Mouse (Mus musculus) midbrain, embryonic 10.5 days (tissue): ENCODE measurements around the gene Pir. TPM values are rescaled to one million over a fixed set of nuclear protein-coding genes. Genes with fewer than 3 reads are reported as not detected.

Source experiments
- DNase-seq: peaks from one replicate; pipeline ENCODE4 v3.0.0-alpha.2; 2017; ENCODE audit warnings: low spot score
- H3K27ac ChIP-seq: fragments of 300-500 bp; sonication (generic); replicated peaks from 2 replicates; pipeline ENCODE4 v1.5.1; 2016; ENCODE audit warnings: mild to moderate bottlenecking
- H3K27me3 ChIP-seq: fragments of 300-500 bp; sonication (generic); 2 replicates; pipeline ENCODE4 v1.6.1; 2016; ENCODE audit warnings: low read depth, mild to moderate bottlenecking; ENCODE audit not compliant: poor library complexity, severe bottlenecking
- H3K36me3 ChIP-seq: fragments of 300-500 bp; sonication (generic); 2 replicates; pipeline ENCODE4 v1.6.1; 2016; ENCODE audit warnings: mild to moderate bottlenecking, moderate library complexity
- H3K4me1 ChIP-seq: fragments of 300-500 bp; sonication (generic); 2 replicates; pipeline ENCODE4 v1.6.1; 2016
- H3K4me3 ChIP-seq: fragments of 300-500 bp; sonication (generic); 2 replicates; pipeline ENCODE4 v1.5.1; 2016; ENCODE audit warnings: mild to moderate bottlenecking, moderate library complexity
- H3K9me3 ChIP-seq: fragments of 300-500 bp; sonication (generic); replicated peaks from 2 replicates; pipeline ENCODE4 v1.6.1; 2016; ENCODE audit warnings: mild to moderate bottlenecking
- WGBS: fragments of 180-500 bp; shearing (Covaris S2); methylation state at CpG from one replicate; pipeline ENCODE4 v1.1.7; 2016; 5-methylcytosine and 5-hydroxymethylcytosine counted together
- polyA plus RNA-seq: library from polyadenylated mRNA; unstranded; fragments of >200 nt; fragmentation: Nextera tagmentation; extraction: Ambion mirVana; gene quantifications from 2 replicates; pipeline ENCODE4 v1.2.1, GENCODE M21; 2016

Pir gene
- polyA plus RNA-seq, 1 experiment from 2014 or later: 9.4 TPM

DNA sequence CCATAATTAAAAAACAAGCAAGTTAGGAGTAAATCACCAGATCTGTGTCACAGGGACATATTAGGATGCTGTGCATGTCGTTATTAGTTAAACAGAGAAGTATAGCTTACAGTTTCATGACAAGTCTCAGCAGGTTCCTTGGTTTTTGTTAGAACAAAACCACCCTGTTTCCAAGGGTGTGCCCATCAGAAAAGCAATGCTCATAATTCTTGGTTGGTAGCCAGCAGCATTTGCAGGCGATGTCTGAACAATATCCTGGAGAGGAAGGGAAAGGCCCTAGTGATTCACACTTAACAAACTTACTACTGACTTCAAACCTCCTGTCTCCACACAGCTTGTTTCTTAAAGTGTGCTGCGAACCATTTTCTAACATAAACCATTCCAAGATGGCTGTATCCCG is 14.6 kb downstream of the Pir start:
- Histone ChIP-seq H3K27ac (no peak overlapping the region), H3K4me3 (no peak overlapping the region), H3K27me3 (peaks cover 73% of the 10 kb centered on the region), H3K36me3 (no peaks in the 10 kb centered on the region), H3K9me3 (no peaks in the 10 kb centered on the region), H3K4me1 (no peaks in the 10 kb centered on the region)
- DNase-seq: no peak
- 85% methylated on average over 4 of the region's 4 CpGs for WGBS

DNA sequence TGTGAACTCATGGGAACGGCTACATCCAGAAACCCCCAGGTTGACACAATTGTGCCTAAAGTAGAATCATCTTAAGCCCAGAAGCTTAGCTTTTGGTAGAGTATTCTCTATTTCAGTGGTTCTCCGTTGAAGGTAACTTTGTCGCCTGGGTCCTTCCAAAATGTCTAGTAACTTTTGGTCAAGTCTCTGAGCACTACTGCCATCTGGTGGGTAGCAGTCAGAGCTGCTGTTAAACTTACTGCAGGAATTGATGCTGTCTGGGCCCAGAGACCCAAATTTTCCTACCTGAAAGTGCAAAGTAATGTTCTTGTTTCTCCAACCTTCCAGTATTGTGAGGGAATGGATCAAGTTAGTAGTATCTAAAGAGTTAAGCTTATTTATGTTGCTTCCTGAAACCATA is 17.9 kb downstream of the Pir start:
- peaks cover 78% of the 10 kb centered on the region for H3K27me3 ChIP-seq
- 60% methylated on average over 3 of the region's 3 CpGs for WGBS
- DNase-seq: no peak
- H3K4me3 ChIP-seq: no peak overlapping the region
- H3K4me1 ChIP-seq: no peaks in the 10 kb centered on the region
- no peaks in the 10 kb centered on the region for H3K36me3 ChIP-seq
- H3K9me3 ChIP-seq: no peaks in the 10 kb centered on the region
- H3K27ac ChIP-seq: no peak overlapping the region

DNA sequence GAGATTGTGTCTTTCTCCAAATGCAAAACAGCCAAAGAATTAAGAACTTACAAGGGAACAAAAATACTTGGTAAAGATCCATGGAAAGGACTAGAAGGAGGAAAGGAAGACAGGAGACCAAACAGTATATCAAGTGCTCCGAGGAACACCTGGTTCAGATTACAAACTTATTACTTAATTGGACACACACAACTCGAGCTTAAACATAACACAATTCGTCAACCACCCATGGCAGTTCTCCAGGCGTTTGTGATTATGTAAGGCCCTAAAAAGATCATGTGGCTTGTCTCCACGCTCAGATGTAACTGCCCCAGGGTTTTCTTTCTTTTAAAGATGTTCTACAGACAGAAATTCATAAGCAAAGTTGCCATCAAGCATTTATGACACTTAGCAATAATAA is 22.0 kb downstream of the Pir start:
- Histone ChIP-seq H3K4me3 (no peak overlapping the region), H3K27ac (no peak overlapping the region), H3K36me3 (no peaks in the 10 kb centered on the region), H3K9me3 (no peaks in the 10 kb centered on the region), H3K4me1 (no peaks in the 10 kb centered on the region), H3K27me3 (peaks cover 85% of the 10 kb centered on the region)
- no peak for DNase-seq
- WGBS: 76% methylated on average over 5 of the region's 5 CpGs

DNA sequence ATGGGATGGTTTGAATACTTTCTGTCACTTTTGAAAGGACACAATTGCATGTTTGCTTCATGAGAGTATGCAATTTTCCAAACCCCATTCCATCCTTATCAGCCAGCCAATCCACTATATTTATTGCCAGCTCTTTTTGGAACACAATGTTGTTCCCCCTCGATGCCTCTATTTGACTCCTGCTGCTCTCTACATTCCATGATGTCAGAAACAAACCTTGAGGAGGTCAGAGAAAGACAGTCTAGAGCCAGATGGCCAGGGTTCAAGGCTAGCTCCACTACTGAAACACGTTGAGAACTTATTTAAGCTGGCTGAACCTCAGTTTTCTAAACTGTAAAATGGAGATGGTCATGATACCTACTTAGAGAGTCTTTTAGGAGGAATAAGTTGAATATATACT is 37.1 kb downstream of the Pir start:
- no peak overlapping the region for H3K4me3 ChIP-seq
- no peak overlapping the region for H3K27ac ChIP-seq
- peaks cover 61% of the 10 kb centered on the region for H3K27me3 ChIP-seq
- no peaks in the 10 kb centered on the region for H3K4me1 ChIP-seq
- WGBS: 64% methylated on average over 2 of the region's 2 CpGs
- H3K36me3 ChIP-seq: no peaks in the 10 kb centered on the region
- no peak for DNase-seq
- H3K9me3 ChIP-seq: no peaks in the 10 kb centered on the region

DNA sequence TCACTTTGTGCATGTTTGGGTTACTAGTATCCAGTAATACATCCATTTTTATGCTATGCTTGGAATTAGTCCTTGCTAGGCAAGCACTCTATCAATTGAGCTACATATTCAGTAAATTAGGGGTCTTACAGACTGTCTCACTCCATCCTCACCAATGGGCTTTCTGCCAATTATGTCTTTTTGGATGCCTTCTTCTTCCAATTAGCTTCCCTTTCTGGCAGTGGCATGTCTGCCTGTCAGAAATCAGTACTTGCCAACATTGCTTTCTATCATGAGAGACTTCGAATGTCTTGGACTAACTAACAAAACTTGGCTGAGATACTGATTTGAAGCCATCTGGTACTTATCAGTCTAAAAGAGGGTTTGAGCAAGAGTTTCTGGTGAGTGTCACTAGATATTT is 44.7 kb downstream of the Pir start:
- no peaks in the 10 kb centered on the region for H3K4me1 ChIP-seq
- WGBS: 85% methylated on average over 1 of the region's 1 CpGs
- H3K27ac ChIP-seq: no peak overlapping the region
- H3K9me3 ChIP-seq: no peaks in the 10 kb centered on the region
- no peaks in the 10 kb centered on the region for H3K36me3 ChIP-seq
- H3K4me3 ChIP-seq: no peak overlapping the region
- no peak for DNase-seq
- peaks cover 65% of the 10 kb centered on the region for H3K27me3 ChIP-seq

DNA sequence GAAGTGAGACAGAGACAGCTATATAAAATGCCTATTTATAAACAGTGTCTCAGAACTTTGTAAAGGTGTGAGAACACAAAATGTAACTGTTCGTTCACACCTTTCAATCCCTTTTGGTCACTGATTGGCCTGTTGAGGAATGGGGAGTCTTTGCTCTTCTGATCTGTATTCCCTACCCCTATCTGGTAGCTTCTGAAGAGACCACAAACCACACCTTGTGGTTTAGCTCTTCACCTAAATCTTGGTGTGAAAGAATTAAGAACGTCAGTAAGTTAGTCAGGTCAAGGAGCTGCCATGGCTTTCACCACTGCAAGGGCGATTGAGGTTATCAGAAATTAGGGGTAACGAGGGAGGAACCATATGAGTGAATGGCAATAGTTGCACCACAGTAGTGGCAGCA is 49.4 kb downstream of the Pir start:
- WGBS: 87% methylated on average over 4 of the region's 4 CpGs
- H3K36me3 ChIP-seq: no peaks in the 10 kb centered on the region
- no peak overlapping the region for H3K4me3 ChIP-seq
- peaks cover 75% of the 10 kb centered on the region for H3K27me3 ChIP-seq
- H3K9me3 ChIP-seq: no peaks in the 10 kb centered on the region
- no peak for DNase-seq
- no peaks in the 10 kb centered on the region for H3K4me1 ChIP-seq
- H3K27ac ChIP-seq: no peak overlapping the region

DNA sequence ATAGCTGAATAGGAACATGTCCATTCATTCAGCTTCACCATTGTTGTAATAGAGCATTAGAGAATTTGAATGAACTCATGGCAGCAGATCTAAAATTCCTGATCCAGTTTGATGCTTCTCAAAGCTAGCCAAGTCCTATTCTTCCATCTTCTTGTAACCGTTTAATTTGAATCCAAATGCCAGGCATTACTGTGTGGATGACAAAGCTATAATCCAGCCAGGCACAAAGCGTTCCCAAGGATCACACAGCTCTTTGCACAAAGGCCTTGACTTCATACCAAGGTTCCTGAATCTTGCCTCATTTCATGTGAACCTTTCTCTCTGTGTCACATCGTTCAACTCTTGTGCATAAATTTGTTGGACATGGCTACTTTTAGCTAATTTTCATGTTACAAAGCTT is 50.9 kb downstream of the Pir start:
- WGBS: 75% methylated on average over 3 of the region's 3 CpGs
- no peak for DNase-seq
- no peaks in the 10 kb centered on the region for H3K4me1 ChIP-seq
- H3K9me3 ChIP-seq: no peaks in the 10 kb centered on the region; the same call in 1 of the 2 replicates
- no peak overlapping the region for H3K4me3 ChIP-seq
- H3K27me3 ChIP-seq: peaks cover 74% of the 10 kb centered on the region
- H3K27ac ChIP-seq: no peak overlapping the region
- H3K36me3 ChIP-seq: no peaks in the 10 kb centered on the region

DNA sequence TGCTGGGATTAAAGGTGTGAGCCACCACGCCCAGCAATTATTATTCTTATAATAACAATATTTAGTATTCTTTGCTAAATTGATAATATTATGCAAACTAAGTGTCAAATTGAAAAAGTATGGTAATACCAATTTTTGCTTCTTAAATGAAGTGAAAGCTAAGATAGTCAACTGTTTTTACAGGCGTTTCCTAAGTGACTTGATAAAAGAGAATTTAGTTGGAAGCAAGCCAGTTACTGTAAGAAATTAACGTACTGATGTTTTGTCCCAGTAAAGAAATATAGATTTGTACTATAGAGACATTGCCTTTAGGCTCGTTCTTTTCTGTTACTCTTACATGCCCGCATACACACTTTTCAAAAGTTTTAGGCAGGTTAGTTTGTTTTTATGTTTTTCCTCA is 53.3 kb downstream of the Pir start:
- Histone ChIP-seq H3K27ac (no peak overlapping the region), H3K27me3 (peaks cover 66% of the 10 kb centered on the region), H3K36me3 (no peaks in the 10 kb centered on the region), H3K4me3 (no peak overlapping the region), H3K4me1 (no peaks in the 10 kb centered on the region), H3K9me3 (no peaks in the 10 kb centered on the region; the same call in 1 of the 2 replicates)
- DNase-seq: no peak
- WGBS: 90% methylated on average over 5 of the region's 5 CpGs

DNA sequence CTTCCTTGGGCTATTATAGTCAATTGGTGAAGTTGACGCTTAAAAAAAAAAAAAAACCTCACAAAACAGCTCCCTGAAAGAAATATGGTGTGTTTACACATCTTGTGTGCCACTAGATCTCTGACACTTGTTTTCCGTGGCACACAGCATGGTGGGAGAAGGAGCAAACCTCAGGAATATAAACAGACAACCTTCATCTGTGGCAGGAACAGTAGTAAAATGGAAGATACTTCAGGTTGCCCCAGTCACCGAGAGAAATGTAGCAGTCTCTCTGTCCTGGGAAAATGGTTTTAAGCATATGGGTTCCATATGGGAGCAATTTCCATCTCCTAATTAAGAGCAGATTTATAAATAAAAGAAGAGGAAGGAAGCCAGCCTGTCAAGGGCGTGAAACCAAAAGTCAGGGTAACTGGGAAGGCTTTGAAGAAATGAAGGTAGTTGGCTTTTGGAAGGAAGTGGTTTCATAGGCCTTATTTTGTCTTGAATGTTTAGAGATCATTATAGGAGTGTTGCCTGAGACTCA is 54.3 kb downstream of the Pir start:
- peaks cover 64% of the 10 kb centered on the region for H3K27me3 ChIP-seq
- 77% methylated on average over 4 of the region's 4 CpGs for WGBS
- no peaks in the 10 kb centered on the region for H3K4me1 ChIP-seq
- H3K9me3 ChIP-seq: no peaks in the 10 kb centered on the region; the same call in 1 of the 2 replicates
- no peak overlapping the region for H3K27ac ChIP-seq
- no peak overlapping the region for H3K4me3 ChIP-seq
- no peak for DNase-seq
- no peaks in the 10 kb centered on the region for H3K36me3 ChIP-seq

DNA sequence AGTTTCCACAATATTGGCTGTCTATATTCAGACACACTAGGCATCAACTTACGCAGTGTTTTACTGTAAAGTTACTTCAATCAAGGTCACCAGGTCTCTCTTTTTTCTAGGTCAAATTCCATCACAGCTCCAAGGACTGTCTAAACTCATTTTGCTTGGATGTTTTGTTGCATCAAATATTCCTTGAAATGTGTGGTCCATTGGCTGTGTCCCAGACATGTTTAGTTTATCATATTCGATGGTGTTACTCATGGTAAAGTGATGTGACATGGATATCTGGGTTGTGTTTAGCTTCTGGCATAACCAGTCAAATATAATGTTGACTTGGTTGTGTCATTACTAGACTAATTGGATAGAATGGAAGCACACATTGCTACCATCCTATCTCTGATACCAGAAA is 61.2 kb downstream of the Pir start:
- Histone ChIP-seq H3K4me1 (no peaks in the 10 kb centered on the region), H3K4me3 (no peak overlapping the region), H3K36me3 (no peaks in the 10 kb centered on the region), H3K9me3 (no peaks in the 10 kb centered on the region), H3K27me3 (peaks cover 45% of the 10 kb centered on the region), H3K27ac (no peak overlapping the region)
- WGBS: 92% methylated on average over 2 of the region's 2 CpGs
- no peak for DNase-seq

DNA sequence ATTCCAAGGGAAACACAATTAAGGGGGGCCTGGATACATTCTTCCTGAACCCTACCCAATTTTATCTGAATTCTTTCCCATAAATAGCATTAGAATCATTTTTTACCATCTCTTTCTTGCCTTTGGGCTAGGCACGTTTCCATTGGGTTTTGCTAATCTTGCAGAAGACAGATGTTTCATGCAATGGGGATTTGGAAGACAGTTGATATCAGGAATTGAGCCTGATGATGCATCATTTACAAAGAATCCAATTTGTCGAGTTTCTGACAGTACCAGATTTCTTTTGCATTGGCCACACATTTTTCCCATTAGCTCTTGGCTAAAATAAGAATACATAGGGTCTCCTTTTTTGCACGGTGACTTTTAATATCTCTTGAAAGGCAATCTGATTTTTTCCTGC is 61.6 kb downstream of the Pir start:
- Histone ChIP-seq H3K4me1 (no peaks in the 10 kb centered on the region), H3K9me3 (no peaks in the 10 kb centered on the region), H3K27me3 (peaks cover 45% of the 10 kb centered on the region), H3K36me3 (no peaks in the 10 kb centered on the region), H3K4me3 (no peak overlapping the region), H3K27ac (no peak overlapping the region)
- no peak for DNase-seq
- 79% methylated on average over 3 of the region's 3 CpGs for WGBS

DNA sequence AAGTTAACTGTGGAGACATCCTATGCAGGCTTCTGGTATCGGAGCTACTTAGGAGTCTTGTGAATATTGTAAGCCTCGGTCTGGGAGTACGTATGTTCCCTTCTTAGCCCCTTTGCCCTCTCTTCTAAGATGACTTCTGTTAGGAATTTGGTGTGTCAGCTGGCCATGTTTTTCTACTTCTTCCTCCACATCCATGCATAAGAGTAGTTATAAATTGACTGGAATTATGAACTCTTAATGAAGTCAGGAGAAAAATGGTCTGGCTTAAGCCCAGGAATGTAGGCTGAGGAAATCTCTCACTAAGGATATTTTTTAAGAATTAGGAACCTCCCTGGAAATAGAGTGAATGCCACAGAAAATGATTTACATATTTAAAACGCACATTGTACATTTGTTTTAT is 69.4 kb downstream of the Pir start:
- no peak for DNase-seq
- H3K9me3 ChIP-seq: no peaks in the 10 kb centered on the region
- no peak overlapping the region for H3K27ac ChIP-seq
- H3K36me3 ChIP-seq: no peaks in the 10 kb centered on the region
- H3K27me3 ChIP-seq: peaks cover 27% of the 10 kb centered on the region
- WGBS: 89% methylated on average over 4 of the region's 4 CpGs
- H3K4me1 ChIP-seq: no peaks in the 10 kb centered on the region
- H3K4me3 ChIP-seq: no peak overlapping the region

DNA sequence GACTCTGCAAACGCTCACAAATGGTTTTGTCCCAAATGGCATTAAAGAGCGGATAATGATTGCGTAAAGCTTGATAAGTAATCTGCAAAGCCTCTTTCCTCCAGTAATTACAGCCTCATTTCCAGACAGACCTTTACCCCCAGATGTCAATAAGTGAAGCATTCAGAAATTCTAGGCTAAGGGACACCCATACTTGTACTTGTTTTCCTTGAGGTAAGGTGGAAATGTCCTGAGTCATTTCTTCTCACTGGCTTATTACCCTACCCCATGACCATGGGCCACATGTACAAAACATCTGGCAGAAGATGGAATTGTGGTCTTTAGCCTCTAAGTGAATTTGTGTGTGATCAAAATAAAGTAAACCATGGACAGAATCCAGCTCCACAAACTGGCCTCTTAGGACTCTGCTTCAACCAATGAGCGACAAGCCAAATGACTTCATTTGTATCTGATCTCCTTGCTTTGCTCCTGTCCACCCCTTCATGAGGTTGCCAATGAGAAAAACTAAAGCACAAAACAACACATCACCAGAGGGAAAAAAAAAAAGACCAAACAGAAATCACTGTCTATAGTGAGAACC is 76.3 kb downstream of the Pir start:
- no peak for DNase-seq
- WGBS: 93% methylated on average over 4 of the region's 4 CpGs
- Histone ChIP-seq H3K36me3 (no peaks in the 10 kb centered on the region), H3K4me1 (no peaks in the 10 kb centered on the region), H3K27ac (no peak overlapping the region), H3K9me3 (no peaks in the 10 kb centered on the region), H3K27me3 (peaks cover 45% of the 10 kb centered on the region), H3K4me3 (no peak overlapping the region)

DNA sequence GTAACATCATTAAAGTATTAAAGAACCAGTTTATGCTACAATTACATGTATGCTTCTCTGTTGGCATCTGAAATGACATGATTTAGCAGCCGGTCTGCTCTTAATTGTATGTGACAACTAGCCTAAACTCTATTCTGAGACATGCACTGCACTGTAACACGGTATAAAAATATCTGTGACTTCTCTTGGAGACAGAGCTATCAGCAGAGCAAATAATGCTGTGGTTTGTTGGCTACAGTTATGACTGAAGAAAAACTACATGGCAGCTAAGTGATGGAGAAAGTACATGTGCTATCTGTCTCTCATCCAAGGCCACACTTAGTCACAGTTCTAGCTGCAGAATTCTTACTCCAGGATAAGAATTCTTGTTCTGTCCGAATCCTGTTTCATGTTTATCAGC is 79.8 kb downstream of the Pir start:
- Histone ChIP-seq H3K36me3 (no peaks in the 10 kb centered on the region), H3K4me3 (no peak overlapping the region), H3K27me3 (peaks cover 27% of the 10 kb centered on the region), H3K27ac (no peak overlapping the region), H3K9me3 (no peaks in the 10 kb centered on the region), H3K4me1 (no peaks in the 10 kb centered on the region)
- 87% methylated on average over 3 of the region's 3 CpGs for WGBS
- DNase-seq: no peak
